Mouse (Mus musculus) lung, adult 2 months (tissue): ENCODE results near the gene Crispld2.

Experiments
- CTCF ChIP-seq: fragments of 200-500 bp; IDR thresholded peaks from 2 replicates; pipeline ENCODE4 v1.5.1; 2011; ENCODE audit warnings: mild to moderate bottlenecking, low read length, control low read depth; ENCODE audit not compliant: insufficient read depth
- POLR2A ChIP-seq: fragments of 200-500 bp; IDR thresholded peaks from 2 replicates; pipeline ENCODE4 v1.6.1; 2011; ENCODE audit warnings: low read depth, mild to moderate bottlenecking, control low read depth, low read length, borderline replicate concordance; ENCODE audit errors: extremely low read depth

DNA sequence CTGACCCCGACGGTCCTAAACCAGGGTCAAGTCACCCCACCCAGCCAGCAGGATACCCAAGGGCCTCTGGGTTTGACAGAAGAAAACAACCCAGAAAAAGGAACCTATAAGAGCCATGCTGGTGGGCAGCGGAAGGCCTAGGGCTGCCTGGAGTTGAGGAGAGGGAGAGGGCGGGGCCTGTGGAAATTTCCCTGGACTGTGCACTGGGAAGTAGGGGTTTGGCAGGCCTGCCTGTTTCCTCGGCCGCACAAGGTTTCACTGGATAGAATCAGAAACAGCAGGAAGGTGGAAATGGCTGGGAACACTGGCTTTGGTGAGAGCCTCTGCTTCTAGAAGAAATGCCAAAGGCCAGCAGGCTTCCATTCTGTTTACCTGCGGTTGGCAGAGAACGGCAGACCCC, 80.6 kb downstream of the Crispld2 start:
- TF ChIP-seq POLR2A (no peak), CTCF (no peak)
